Mouse (Mus musculus) lung, adult 18-20 months (tissue): ENCODE data around the gene Ganab.

Experiments
- DNase-seq, 2 experiments: peaks; one replicate each; pipeline ENCODE4 v3.0.0; 2022; ENCODE audit warnings: mixed read lengths in 2 of 2

Ganab gene

GRCm38 (mm10) chr19:8930117-8930516, 32.2 kb downstream of the Ganab start:
- no peak for DNase-seq

GRCm38 (mm10) chr19:8930771-8931170, 32.9 kb downstream of the Ganab start:
- no peak for DNase-seq

GRCm38 (mm10) chr19:8936736-8937135, 38.9 kb downstream of the Ganab start:
- no peak for DNase-seq

- no peak for DNase-seq
Measured at GRCm38 (mm10) chr19:8940526-8941133, 42.8 kb downstream of the Ganab start.

GRCm38 (mm10) chr19:8941136-8941514, 43.3 kb downstream of the Ganab start:
- DNase-seq, result no peak

- DNase-seq, result peak; percentile 93 to 96
Measured at GRCm38 (mm10) chr19:8941515-8942217, 43.8 kb downstream of the Ganab start, which contains the start of gene Mta2. Gene Mta2, plus strand, starts transcription at chr19:8941875.

- peak in 1 of 2 experiments; percentile 59 for DNase-seq
Measured at GRCm38 (mm10) chr19:8942276-8942964, 44.5 kb downstream of the Ganab start.

- no peak for DNase-seq
Measured at GRCm38 (mm10) chr19:8943047-8943446, 45.2 kb downstream of the Ganab start.

GRCm38 (mm10) chr19:8944062-8944461, 46.2 kb downstream of the Ganab start:
- no peak for DNase-seq

GRCm38 (mm10) chr19:8944750-8945149, 46.9 kb downstream of the Ganab start:
- DNase-seq, result peak; percentile 67 to 71

- no peak for DNase-seq
Measured at GRCm38 (mm10) chr19:8945251-8945650, 47.4 kb downstream of the Ganab start.

GRCm38 (mm10) chr19:8946929-8947328, 49.1 kb downstream of the Ganab start:
- DNase-seq, result no peak

- DNase-seq, result no peak
Measured at GRCm38 (mm10) chr19:8950190-8950589, 52.3 kb downstream of the Ganab start.

- DNase-seq, result no peak
Measured at GRCm38 (mm10) chr19:8952241-8952640, 54.4 kb downstream of the Ganab start.

- DNase-seq, result peak; percentile 94
Measured at GRCm38 (mm10) chr19:8953135-8954039, 55.5 kb downstream of the Ganab start, which contains the start of gene Tut1. Gene Tut1, plus strand, starts transcription at chr19:8953847.

- DNase-seq, result no peak
Measured at GRCm38 (mm10) chr19:8954171-8954570, 56.3 kb downstream of the Ganab start.

GRCm38 (mm10) chr19:8962256-8962655, 64.4 kb downstream of the Ganab start:
- no peak for DNase-seq

GRCm38 (mm10) chr19:8965075-8965474, 67.2 kb downstream of the Ganab start:
- DNase-seq, result no peak

GRCm38 (mm10) chr19:8965771-8966170, 67.9 kb downstream of the Ganab start:
- DNase-seq, result peak in 1 of 2 experiments; percentile 26

GRCm38 (mm10) chr19:8966198-8966589, 68.3 kb downstream of the Ganab start:
- peak in 1 of 2 experiments; percentile 39 for DNase-seq
